Mouse (Mus musculus) bone marrow, adult 2 months (tissue): ENCODE measurements around the gene C530025M09Rik.

Experiments used
- CTCF ChIP-seq: fragments of 200-500 bp; IDR thresholded peaks from 2 replicates; pipeline ENCODE4 v1.5.1; 2011; ENCODE audit warnings: low read length, control low read depth; ENCODE audit not compliant: control insufficient read depth, insufficient read depth
- POLR2A ChIP-seq: fragments of 200-500 bp; IDR thresholded peaks from 2 replicates; pipeline ENCODE4 v1.6.1; 2011; ENCODE audit warnings: low read depth, mild to moderate bottlenecking, control low read depth, low read length, borderline replicate concordance; ENCODE audit not compliant: control insufficient read depth

DNA sequence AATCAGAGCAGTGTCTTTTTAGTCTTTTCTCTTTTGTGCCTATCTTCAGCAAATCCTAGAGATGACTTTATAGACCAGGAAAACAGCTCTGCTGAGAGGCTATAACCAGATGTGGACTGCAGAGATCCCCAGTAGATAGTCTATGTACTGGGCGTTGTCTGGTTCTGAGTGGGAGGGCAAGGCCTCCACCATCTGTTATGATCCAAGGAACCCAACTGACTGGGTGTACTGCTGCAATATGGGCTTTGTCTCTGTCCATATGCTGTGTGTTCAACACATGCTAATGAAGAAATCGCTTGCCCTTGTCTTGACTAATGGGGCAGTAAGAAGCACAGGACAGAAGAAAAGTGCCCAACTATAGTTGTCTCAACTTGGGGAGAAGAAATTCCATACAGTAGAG lies 25.8 kb downstream of the C530025M09Rik start:
- TF ChIP-seq CTCF, result no peak
- no peak for TF ChIP-seq POLR2A
